Mouse (Mus musculus) neural tube, embryonic 14.5 days (tissue): ENCODE data around the gene Usp49. TPM values are rescaled to one million over a fixed set of nuclear protein-coding genes. Genes with fewer than 3 reads are reported as not detected.
A peak's percentile ranks its signal among the peaks of the same experiment; 100 is the strongest.
"Not testable (repeated sequence)": the region's sequence is repeated elsewhere in the genome, so short reads cannot be mapped to it uniquely, and the experiment has no call there.

ENCODE experiments used
- ATAC-seq: fragments of 200-750 bp; cut with Nextera tagmentation; 2 replicates; pipeline ENCODE4 v1.8.0; 2017; ENCODE audit warnings: low read depth, mild to moderate bottlenecking, moderate TSS enrichment, moderate library complexity
- H3K27ac ChIP-seq: fragments of 300-500 bp; sonication (generic); 2 replicates; pipeline ENCODE4 v1.5.1; 2014; ENCODE audit warnings: low read depth, mild to moderate bottlenecking, control low read depth, low read length, moderate library complexity, mixed read lengths
- H3K27me3 ChIP-seq: fragments of 300-500 bp; sonication (generic); 2 replicates; pipeline ENCODE4 v1.6.1; 2014; ENCODE audit warnings: low read length; ENCODE audit not compliant: control insufficient read depth, insufficient read depth
- H3K36me3 ChIP-seq: fragments of 300-500 bp; sonication (generic); 2 replicates; pipeline ENCODE4 v1.6.1; 2014; ENCODE audit warnings: low read length, mixed read lengths; ENCODE audit not compliant: control insufficient read depth, insufficient read depth
- H3K4me1 ChIP-seq: fragments of 300-500 bp; sonication (generic); 2 replicates; pipeline ENCODE4 v1.6.1; 2014; ENCODE audit warnings: low read length; ENCODE audit not compliant: control insufficient read depth, insufficient read depth
- H3K4me2 ChIP-seq: fragments of 300-500 bp; sonication (generic); 2 replicates; pipeline ENCODE4 v1.6.1; 2014; ENCODE audit warnings: mild to moderate bottlenecking, low read depth, low read length, control low read depth
- H3K4me3 ChIP-seq: fragments of 300-500 bp; sonication (generic); 2 replicates; pipeline ENCODE4 v1.5.1; 2014; ENCODE audit warnings: low read depth, low read length, control low read depth, mixed read lengths
- H3K9ac ChIP-seq: fragments of 300-500 bp; sonication (generic); replicated peaks from 2 replicates; pipeline ENCODE4 v1.6.1; 2014; ENCODE audit warnings: low read depth, mild to moderate bottlenecking, control low read depth, low read length, mixed read lengths
- H3K9me3 ChIP-seq: fragments of 300-500 bp; sonication (generic); 2 replicates; pipeline ENCODE4 v1.6.1; 2016; ENCODE audit warnings: low read length; ENCODE audit not compliant: control insufficient read depth
- WGBS: fragments of 180-500 bp; shearing (Covaris S2); extraction: QIAGEN DNeasy Blood & Tissue Kit; methylation state at CpG from one replicate; pipeline ENCODE4 v1.1.7; 2014; 5-methylcytosine and 5-hydroxymethylcytosine counted together
- polyA plus RNA-seq: library from polyadenylated mRNA; unstranded; fragments of >200 nt; fragmentation: Nextera tagmentation; extraction: Ambion mirVana; gene quantifications from 2 replicates; pipeline ENCODE4 v1.2.1, GENCODE M21; 2014

The Usp49 gene
- polyA plus RNA-seq, 1 experiment from 2014 or later: 5.9 TPM

GRCm38 (mm10) chr17:47654346-47654745, 23.9 kb downstream of the Usp49 start:
- H3K36me3 ChIP-seq, H3K4me2 ChIP-seq, H3K4me3 ChIP-seq, ATAC-seq, H3K9ac ChIP-seq, H3K27ac ChIP-seq, H3K9me3 ChIP-seq, H3K4me1 ChIP-seq, H3K27me3 ChIP-seq: not testable (repeated sequence)
- WGBS: 97% methylated on average over 8 of the region's 8 CpGs

- H3K4me1 ChIP-seq: no peaks in the 10 kb centered on the region
- no peaks in the 10 kb centered on the region for H3K36me3 ChIP-seq
- no peaks in the 10 kb centered on the region for H3K27me3 ChIP-seq
- ATAC-seq: no peak
- H3K4me3 ChIP-seq: no peak overlapping the region
- H3K4me2 ChIP-seq: no peak overlapping the region
- H3K9me3 ChIP-seq: no peaks in the 10 kb centered on the region
- 85% methylated on average over 5 of the region's 5 CpGs for WGBS
- no peak overlapping the region for H3K9ac ChIP-seq
- no peak overlapping the region for H3K27ac ChIP-seq
Measured at GRCm38 (mm10) chr17:47655697-47656096, 25.2 kb downstream of the Usp49 start.

- ATAC-seq: no peak
Measured at GRCm38 (mm10) chr17:47657901-47658300, 27.4 kb downstream of the Usp49 start.

GRCm38 (mm10) chr17:47658741-47659243, 28.3 kb downstream of the Usp49 start:
- H3K36me3 ChIP-seq: no peaks in the 10 kb centered on the region
- H3K4me1 ChIP-seq: no peaks in the 10 kb centered on the region
- no peak overlapping the region for H3K4me2 ChIP-seq
- no peak overlapping the region for H3K27ac ChIP-seq
- WGBS: 82% methylated on average over 3 of the region's 3 CpGs
- no peak overlapping the region for H3K9ac ChIP-seq
- H3K4me3 ChIP-seq: no peak overlapping the region
- ATAC-seq: no peak
- no peaks in the 10 kb centered on the region for H3K27me3 ChIP-seq
- H3K9me3 ChIP-seq: no peaks in the 10 kb centered on the region

More at GRCm38 (mm10) chr17:47657901-47658300, 27.4 kb downstream of the Usp49 start:
- Histone ChIP-seq H3K9me3 (no peaks in the 10 kb centered on the region), H3K9ac (no peak overlapping the region), H3K4me2 (no peak overlapping the region), H3K27me3 (no peaks in the 10 kb centered on the region), H3K27ac (no peak overlapping the region), H3K4me1 (no peaks in the 10 kb centered on the region), H3K36me3 (no peaks in the 10 kb centered on the region), H3K4me3 (no peak overlapping the region)
- 83% methylated on average over 4 of the region's 4 CpGs for WGBS

- Histone ChIP-seq H3K9me3 (no peaks in the 10 kb centered on the region), H3K27me3 (no peaks in the 10 kb centered on the region), H3K4me3 (no peak overlapping the region), H3K4me2 (no peak overlapping the region), H3K36me3 (no peaks in the 10 kb centered on the region; the same call in 1 of the 2 replicates), H3K27ac (no peak overlapping the region), H3K9ac (no peak overlapping the region), H3K4me1 (no peaks in the 10 kb centered on the region)
- ATAC-seq: peak; percentile 85
- WGBS: 21% methylated on average over 9 of the region's 9 CpGs
Measured at GRCm38 (mm10) chr17:47663009-47663713, 32.7 kb downstream of the Usp49 start.

- no peaks in the 10 kb centered on the region for H3K4me1 ChIP-seq
- no peak overlapping the region for H3K4me2 ChIP-seq
- no peaks in the 10 kb centered on the region for H3K9me3 ChIP-seq
- no peaks in the 10 kb centered on the region for H3K27me3 ChIP-seq
- ATAC-seq: no peak
- 89% methylated on average over 7 of the region's 7 CpGs for WGBS
- H3K36me3 ChIP-seq: no peaks in the 10 kb centered on the region; the same call in 1 of the 2 replicates
- no peak overlapping the region for H3K9ac ChIP-seq
- no peak overlapping the region for H3K27ac ChIP-seq
- H3K4me3 ChIP-seq: no peak overlapping the region
Measured at GRCm38 (mm10) chr17:47664474-47664873, 34.0 kb downstream of the Usp49 start.

- no peaks in the 10 kb centered on the region; the same call in 1 of the 2 replicates for H3K36me3 ChIP-seq
- H3K9ac ChIP-seq: no peak overlapping the region
- no peaks in the 10 kb centered on the region for H3K27me3 ChIP-seq
- no peak overlapping the region for H3K4me3 ChIP-seq
- no peaks in the 10 kb centered on the region for H3K9me3 ChIP-seq
- ATAC-seq: no peak
- 51% methylated on average over 4 of the region's 4 CpGs for WGBS
- H3K27ac ChIP-seq: no peak overlapping the region
- no peak overlapping the region for H3K4me2 ChIP-seq
- peaks cover 13% of the 10 kb centered on the region for H3K4me1 ChIP-seq
Measured at GRCm38 (mm10) chr17:47669166-47669565, 38.7 kb downstream of the Usp49 start.

- peaks cover 2% of the 10 kb centered on the region for H3K36me3 ChIP-seq
- H3K4me1 ChIP-seq: peaks cover 13% of the 10 kb centered on the region
- peak; percentile 57; the same call in 1 of the 2 replicates for ATAC-seq
- peak overlapping the region; percentile 28 for H3K4me3 ChIP-seq
- no peaks in the 10 kb centered on the region for H3K9me3 ChIP-seq
- H3K9ac ChIP-seq: peak overlapping the region; percentile 44
- H3K4me2 ChIP-seq: peak overlapping the region; percentile 71
- 0 out of 2 replicates have a peak overlapping the region, but pooled peaks have one; percentile 34 for H3K27ac ChIP-seq
- WGBS: 8% methylated on average over 14 of the region's 14 CpGs
- no peaks in the 10 kb centered on the region for H3K27me3 ChIP-seq
Measured at GRCm38 (mm10) chr17:47671988-47672310, 41.5 kb downstream of the Usp49 start.

- H3K4me3 ChIP-seq: peak overlapping the region; percentile 28
- H3K4me1 ChIP-seq: peaks cover 13% of the 10 kb centered on the region
- no peaks in the 10 kb centered on the region for H3K9me3 ChIP-seq
- WGBS: 5% methylated on average over 47 of the region's 68 CpGs
- H3K27me3 ChIP-seq: no peaks in the 10 kb centered on the region
- peak; percentile 74 for ATAC-seq
- peak overlapping the region; percentile 71 for H3K4me2 ChIP-seq
- 0 out of 2 replicates have a peak overlapping the region, but pooled peaks have one; percentile 34 for H3K27ac ChIP-seq
- peak overlapping the region; percentile 44 for H3K9ac ChIP-seq
- H3K36me3 ChIP-seq: peaks cover 2% of the 10 kb centered on the region; the same call in 1 of the 2 replicates
Measured at GRCm38 (mm10) chr17:47672311-47673111, 42.0 kb downstream of the Usp49 start.
